Mouse (Mus musculus): Measurements from ENCODE around the gene Fam131a.

The Fam131a gene

DNA sequence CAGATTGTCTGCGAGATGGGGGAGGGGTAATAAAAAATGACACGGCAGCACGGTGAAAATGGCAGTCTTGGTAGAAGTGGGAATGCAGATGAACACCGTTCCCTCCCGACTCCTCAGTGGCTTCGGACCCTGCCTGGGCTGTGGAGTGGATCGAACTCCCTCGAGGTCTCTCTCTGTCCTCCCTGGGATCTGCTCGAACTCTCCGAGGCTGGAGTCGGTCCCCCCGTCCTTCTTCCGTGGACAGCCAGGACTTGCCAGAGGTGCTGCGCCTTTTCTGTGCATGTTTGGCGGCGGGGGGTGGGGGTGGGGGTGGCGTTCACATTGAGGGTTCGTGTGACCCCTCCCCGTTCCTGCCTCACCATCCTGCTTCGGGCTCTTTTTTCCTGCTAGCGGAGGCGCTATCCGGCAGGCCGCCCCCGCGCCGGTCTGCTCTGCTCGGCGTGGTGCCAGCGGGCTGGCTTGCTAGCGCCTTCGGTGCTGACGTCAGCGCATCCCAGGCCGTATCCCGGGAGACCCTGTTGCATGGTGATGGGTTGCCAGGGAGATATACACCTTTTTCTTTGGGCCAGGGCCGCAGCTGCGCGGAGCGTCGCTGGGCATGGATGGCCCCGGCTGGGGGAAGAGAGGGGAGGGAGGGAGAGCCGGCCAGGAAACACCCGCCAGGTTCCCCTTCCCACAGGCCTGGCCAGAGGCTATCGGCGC, 2.7 kb downstream of the Fam131a start:
- DNase-seq (ENCODE audit: extremely low read depth, low read depth), result no peak

- no peak for DNase-seq (ENCODE audit: extremely low read depth, low read depth)
Measured at GRCm38 (mm10) chr16:20699266-20699665, 6.2 kb downstream of the Fam131a start.

DNA sequence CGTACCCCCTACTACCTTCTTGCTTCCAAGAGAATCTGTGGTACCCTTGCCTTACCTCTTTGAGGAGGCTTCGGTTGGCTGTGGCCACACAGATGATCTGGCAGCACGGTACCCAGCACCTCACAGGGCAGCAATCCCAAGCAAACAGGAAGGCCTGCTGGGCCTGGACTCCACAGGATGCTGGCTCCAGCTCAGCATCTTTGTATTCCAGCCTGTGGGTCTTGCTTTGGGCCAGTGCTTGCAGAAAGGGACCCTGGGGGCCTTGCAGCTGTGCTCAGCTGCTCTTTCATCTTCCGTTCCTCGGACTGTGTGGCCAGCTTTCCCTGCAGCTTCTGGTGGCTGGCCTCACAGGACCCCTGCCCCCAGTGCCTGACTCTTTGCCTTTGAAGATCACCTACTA, 7.0 kb downstream of the Fam131a start:
- DNase-seq (ENCODE audit: extremely low read depth, low read depth), result no peak

DNA sequence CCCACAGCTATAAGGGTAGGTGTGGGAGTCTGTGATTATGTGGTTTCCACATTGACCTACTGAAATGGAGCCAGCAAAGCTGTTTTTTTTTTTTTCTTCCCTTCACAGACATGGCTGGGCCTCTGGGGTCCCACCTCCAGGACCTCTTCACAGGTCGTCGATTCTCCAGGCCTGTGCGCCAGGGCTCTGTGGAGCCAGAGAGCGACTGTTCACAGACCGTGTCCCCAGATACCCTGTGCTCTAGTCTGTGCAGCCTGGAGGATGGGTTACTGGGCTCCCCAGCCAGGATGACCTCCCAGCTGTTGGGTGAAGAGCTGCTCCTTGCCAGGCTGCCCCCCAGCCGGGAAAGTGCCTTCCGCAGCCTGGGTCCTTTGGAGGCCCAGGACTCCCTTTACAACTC, 8.3 kb downstream of the Fam131a start:
- no peak for DNase-seq (ENCODE audit: extremely low read depth, low read depth)

DNA sequence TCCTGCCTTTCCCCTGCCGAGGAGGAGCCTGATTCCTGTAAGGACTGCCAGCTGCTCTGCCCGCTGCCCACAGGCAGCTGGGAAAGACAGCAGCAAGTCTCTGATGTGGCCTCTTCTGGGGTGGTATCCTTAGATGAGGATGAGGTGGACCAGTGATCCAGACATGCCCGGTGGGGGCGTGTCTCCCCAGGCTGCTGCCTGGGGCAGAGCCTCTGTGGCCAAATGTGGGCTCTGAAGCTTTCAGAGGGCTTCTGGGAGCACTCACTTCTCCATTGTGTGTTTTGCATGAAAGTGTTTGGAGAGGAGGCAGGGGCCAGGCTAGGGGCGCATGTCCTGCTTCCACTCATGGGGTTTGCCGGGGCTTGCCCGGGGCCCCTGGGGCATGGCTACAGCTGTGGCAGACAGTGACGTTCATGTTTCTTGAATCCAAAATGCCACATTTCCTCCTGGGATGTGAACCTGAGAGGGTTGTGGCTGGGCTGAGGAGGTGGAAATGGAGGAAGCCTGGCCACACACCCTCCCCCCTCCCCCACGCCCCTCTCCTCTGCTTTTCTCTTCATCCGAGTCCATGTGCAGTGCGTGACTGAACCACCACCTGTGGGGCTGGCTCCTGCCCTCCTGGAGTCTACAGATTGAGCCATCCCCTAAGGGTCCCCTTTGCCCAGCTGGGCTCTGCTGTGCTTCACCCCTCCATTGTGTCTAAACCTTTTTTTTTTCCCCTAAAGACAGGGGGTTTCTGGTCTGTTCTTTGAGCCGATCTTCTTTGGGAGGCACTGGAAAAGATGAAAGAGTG, 8.9 kb downstream of the Fam131a start:
- no peak for DNase-seq (ENCODE audit: extremely low read depth, low read depth)

DNA sequence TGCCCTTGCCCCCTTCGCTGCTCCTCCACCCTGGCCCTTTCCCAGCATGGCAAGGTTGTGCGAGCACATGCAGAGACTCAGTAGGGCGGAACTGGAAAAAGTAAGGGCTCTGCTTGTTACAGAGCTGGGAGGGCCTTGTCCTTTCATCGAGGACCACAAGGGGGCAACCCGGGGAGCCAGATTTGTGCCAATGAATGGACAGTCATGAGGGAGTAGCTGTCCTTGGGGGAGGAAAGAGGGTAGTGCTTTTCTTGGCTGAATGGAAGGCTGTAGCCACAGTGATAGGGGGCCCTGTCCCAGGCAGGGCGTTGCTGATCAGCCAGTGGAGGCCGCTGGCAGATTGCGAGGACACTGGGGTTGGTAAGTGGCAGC, 9.5 kb downstream of the Fam131a start:
- no peak for DNase-seq (ENCODE audit: extremely low read depth, low read depth)

DNA sequence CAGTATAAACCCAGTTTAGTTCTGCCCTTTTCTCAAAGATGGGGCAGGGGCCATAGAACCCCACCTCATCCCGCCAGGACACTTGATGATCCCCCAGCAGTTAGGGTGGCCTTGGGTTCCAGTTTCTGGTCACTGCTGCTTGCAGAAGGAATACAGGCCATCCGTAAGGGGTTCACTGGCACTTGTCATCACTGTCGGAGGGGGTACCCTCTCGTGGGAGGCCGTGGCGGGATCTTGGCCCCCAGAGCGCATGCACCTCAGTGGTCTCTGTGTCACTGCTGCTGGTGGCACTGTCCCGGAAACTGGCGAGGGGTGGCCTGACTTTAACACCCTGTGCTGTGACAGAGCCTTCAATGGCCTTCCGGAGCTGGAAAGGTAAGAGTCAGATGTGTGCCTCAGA, 10.0 kb downstream of the Fam131a start:
- no peak for DNase-seq (ENCODE audit: extremely low read depth, low read depth)

DNA sequence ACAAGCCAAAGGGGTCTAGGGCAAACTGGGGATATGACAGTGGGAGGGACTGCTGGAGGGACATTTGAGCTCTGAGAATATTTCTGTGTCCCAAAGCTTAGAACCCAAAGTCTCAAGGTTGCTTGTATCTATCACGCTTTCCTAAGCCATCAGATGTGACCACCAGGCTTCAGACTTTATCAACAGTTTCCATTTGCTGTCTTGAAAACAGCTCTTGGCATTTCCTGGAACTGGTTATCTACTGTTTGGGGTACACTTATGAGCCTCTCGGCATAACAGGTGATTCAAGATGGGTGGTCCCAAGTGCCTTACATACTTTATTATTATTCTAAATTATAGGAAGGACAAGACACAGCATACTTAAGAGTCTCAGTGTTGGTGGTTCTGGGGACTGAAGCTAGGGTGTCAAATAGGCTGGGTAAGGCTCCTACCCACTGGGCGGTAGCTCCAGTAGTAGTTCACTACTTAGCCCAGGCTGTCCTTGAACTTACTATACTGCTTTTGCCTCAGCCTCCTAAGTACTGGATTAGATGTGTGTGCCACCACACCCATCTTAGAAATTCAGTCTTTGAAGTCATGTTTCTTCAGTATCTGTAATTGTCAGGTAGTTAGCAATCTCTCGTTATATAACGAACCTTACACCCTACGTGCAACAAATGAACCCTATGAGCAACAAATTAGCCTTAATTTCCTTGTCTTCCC, 10.8 kb downstream of the Fam131a start:
- DNase-seq (ENCODE audit: extremely low read depth, low read depth), result no peak

DNA sequence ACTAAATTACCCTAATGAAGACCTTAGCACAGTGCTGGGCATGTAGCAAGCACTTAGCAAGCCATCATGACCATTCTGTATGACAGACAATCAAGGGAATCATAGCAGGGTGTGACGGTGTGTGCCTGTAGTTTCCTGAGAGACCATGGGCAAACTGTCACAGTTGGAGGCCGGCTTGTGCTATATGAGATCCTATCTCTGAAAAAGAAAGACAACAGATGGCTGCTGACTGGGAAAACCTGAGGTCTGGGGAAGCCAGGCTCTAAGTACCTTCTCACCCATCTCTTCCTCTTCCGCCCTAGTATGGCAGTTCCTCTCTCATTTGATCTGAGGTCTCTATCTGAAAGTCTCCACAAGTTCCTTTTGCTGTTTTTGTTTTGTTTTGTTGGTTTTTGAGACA, 12.7 kb downstream of the Fam131a start:
- no peak for DNase-seq (ENCODE audit: extremely low read depth, low read depth)

GRCm38 (mm10) chr16:20706407-20707055, 13.5 kb downstream of the Fam131a start:
- DNase-seq (ENCODE audit: extremely low read depth, low read depth), result no peak

- DNase-seq (ENCODE audit: extremely low read depth, low read depth), result no peak
Measured at GRCm38 (mm10) chr16:20708220-20708938, 15.3 kb downstream of the Fam131a start.

GRCm38 (mm10) chr16:20708939-20709734, 16.1 kb downstream of the Fam131a start:
- DNase-seq (ENCODE audit: extremely low read depth, low read depth), result no peak

GRCm38 (mm10) chr16:20710370-20710769, 17.3 kb downstream of the Fam131a start:
- no peak for DNase-seq (ENCODE audit: extremely low read depth, low read depth)

- DNase-seq (ENCODE audit: extremely low read depth, low read depth), result no peak
Measured at GRCm38 (mm10) chr16:20710810-20711209, 17.8 kb downstream of the Fam131a start.

DNA sequence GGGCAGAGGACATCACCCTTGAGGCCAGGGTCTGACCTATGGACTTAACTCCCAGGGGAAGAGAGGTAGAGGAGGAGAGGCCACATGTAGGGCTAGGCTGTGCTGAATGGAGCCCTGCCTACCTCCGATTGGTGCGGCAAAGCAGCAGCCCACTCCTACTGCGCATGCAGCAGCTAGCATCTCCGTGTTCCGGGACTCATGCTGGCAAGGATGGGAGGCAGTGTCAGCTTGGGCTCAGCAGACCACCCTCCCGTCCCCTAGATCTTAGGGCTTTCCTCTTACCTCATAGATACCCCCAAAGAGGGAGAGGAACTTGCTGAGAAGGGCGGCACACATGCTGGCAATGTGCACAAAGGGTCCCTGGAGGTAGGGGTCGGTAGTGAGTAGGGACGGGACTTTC, 19.1 kb downstream of the Fam131a start:
- no peak for DNase-seq (ENCODE audit: extremely low read depth, low read depth)

GRCm38 (mm10) chr16:20712889-20713288, 19.8 kb downstream of the Fam131a start:
- no peak for DNase-seq (ENCODE audit: extremely low read depth, low read depth)

- DNase-seq (ENCODE audit: extremely low read depth, low read depth), result no peak
Measured at GRCm38 (mm10) chr16:20714307-20715080, 21.5 kb downstream of the Fam131a start.

- DNase-seq (ENCODE audit: extremely low read depth, low read depth), result no peak
Measured at GRCm38 (mm10) chr16:20715161-20715560, 22.1 kb downstream of the Fam131a start.

GRCm38 (mm10) chr16:20715566-20715965, 22.5 kb downstream of the Fam131a start:
- no peak for DNase-seq (ENCODE audit: extremely low read depth, low read depth)
